Mouse (Mus musculus) midbrain, embryonic 11.5 days (tissue): ENCODE results near the gene Slfn9. TPM values are rescaled to one million over a fixed set of nuclear protein-coding genes. Genes with fewer than 3 reads are reported as not detected.
"Not testable (repeated sequence)": the region's sequence is repeated elsewhere in the genome, so short reads cannot be mapped to it uniquely, and the experiment has no call there.

Experiments
- ATAC-seq: fragments of 200-750 bp; cut with Nextera tagmentation; 2 replicates; pipeline ENCODE4 v1.8.0; 2017; ENCODE audit warnings: moderate TSS enrichment, moderate library complexity; ENCODE audit not compliant: low FRiP score
- DNase-seq: peaks from one replicate; pipeline ENCODE4 v3.0.0; 2015; ENCODE audit warnings: low spot score; ENCODE audit errors: missing footprints
- H3K27ac ChIP-seq: fragments of 300-500 bp; sonication (generic); 2 replicates; pipeline ENCODE4 v1.5.1; 2014; ENCODE audit warnings: low read depth, low read length
- H3K27me3 ChIP-seq: fragments of 300-500 bp; sonication (generic); 2 replicates; pipeline ENCODE4 v1.6.1; 2014; ENCODE audit warnings: mild to moderate bottlenecking, low read length, moderate library complexity, mixed read lengths; ENCODE audit not compliant: control insufficient read depth, insufficient read depth
- H3K36me3 ChIP-seq: fragments of 300-500 bp; sonication (generic); 2 replicates; pipeline ENCODE4 v1.6.1; 2014; ENCODE audit warnings: mild to moderate bottlenecking, low read length, moderate library complexity, mixed read lengths; ENCODE audit not compliant: control insufficient read depth, insufficient read depth
- H3K4me1 ChIP-seq: fragments of 300-500 bp; sonication (generic); 2 replicates; pipeline ENCODE4 v1.6.1; 2014; ENCODE audit warnings: low read length; ENCODE audit not compliant: control insufficient read depth, insufficient read depth
- H3K4me2 ChIP-seq: fragments of 300-500 bp; sonication (generic); 2 replicates; pipeline ENCODE4 v1.6.1; 2014; ENCODE audit warnings: mild to moderate bottlenecking, moderate library complexity
- H3K4me3 ChIP-seq: fragments of 300-500 bp; sonication (generic); 2 replicates; pipeline ENCODE4 v1.5.1; 2014; ENCODE audit warnings: low read depth, low read length
- H3K9ac ChIP-seq: fragments of 300-500 bp; sonication (generic); 2 replicates; pipeline ENCODE4 v1.6.1; 2014; ENCODE audit warnings: low read length
- H3K9me3 ChIP-seq: fragments of 300-500 bp; sonication (generic); 2 replicates; pipeline ENCODE4 v1.6.1; 2016; ENCODE audit warnings: low read length; ENCODE audit not compliant: control insufficient read depth
- WGBS: fragments of 180-500 bp; shearing (Covaris S2); extraction: QIAGEN DNeasy Blood & Tissue Kit; methylation state at CpG from one replicate; pipeline ENCODE4 v1.1.7; 2014; 5-methylcytosine and 5-hydroxymethylcytosine counted together
- polyA plus RNA-seq: library from polyadenylated mRNA; unstranded; fragments of >200 nt; fragmentation: Nextera tagmentation; extraction: Ambion mirVana; gene quantifications from 2 replicates; pipeline ENCODE4 v1.2.1, GENCODE M21; 2014

Slfn9 gene
- polyA plus RNA-seq, 1 experiment from 2014 or later = 7.6 TPM

- H3K4me1 ChIP-seq = peaks cover 2% of the 10 kb centered on the region; the same call in 1 of the 2 replicates
- no peak for ATAC-seq
- no peaks in the 10 kb centered on the region for H3K36me3 ChIP-seq
- no peak overlapping the region for H3K4me3 ChIP-seq
- 82% methylated on average over 9 of the region's 9 CpGs for WGBS
- no peak for DNase-seq
- no peak overlapping the region for H3K4me2 ChIP-seq
- H3K27me3 ChIP-seq = peaks cover 25% of the 10 kb centered on the region
- no peak overlapping the region for H3K9ac ChIP-seq
- H3K9me3 ChIP-seq = no peaks in the 10 kb centered on the region
- H3K27ac ChIP-seq = no peak overlapping the region
These were observed 42.6 kb downstream of the Slfn9 start for GRCm38 (mm10) chr11:82949036-82949435.

GRCm38 (mm10) chr11:82947457-82947856 lies 44.2 kb downstream of the Slfn9 start:
- 49% methylated on average over 4 of the region's 4 CpGs for WGBS
- peaks cover 2% of the 10 kb centered on the region; the same call in 1 of the 2 replicates for H3K4me1 ChIP-seq
- ATAC-seq (no peak), DNase-seq (no peak)
- no peaks in the 10 kb centered on the region for H3K36me3 ChIP-seq
- H3K27me3 ChIP-seq = peaks cover 22% of the 10 kb centered on the region
- H3K27ac ChIP-seq = no peak overlapping the region
- H3K4me3 ChIP-seq = no peak overlapping the region
- no peak overlapping the region for H3K4me2 ChIP-seq
- no peaks in the 10 kb centered on the region for H3K9me3 ChIP-seq
- H3K9ac ChIP-seq = no peak overlapping the region

GRCm38 (mm10) chr11:82945636-82946035 lies 46.0 kb downstream of the Slfn9 start:
- Histone ChIP-seq H3K36me3 (no peaks in the 10 kb centered on the region), H3K27ac (no peak overlapping the region), H3K4me3 (no peak overlapping the region), H3K4me1 (no peaks in the 10 kb centered on the region), H3K9me3 (no peaks in the 10 kb centered on the region), H3K9ac (no peak overlapping the region), H3K27me3 (peaks cover 4% of the 10 kb centered on the region), H3K4me2 (no peak overlapping the region)
- ATAC-seq (no peak), DNase-seq (no peak)
- WGBS = 68% methylated on average over 2 of the region's 2 CpGs

DNA sequence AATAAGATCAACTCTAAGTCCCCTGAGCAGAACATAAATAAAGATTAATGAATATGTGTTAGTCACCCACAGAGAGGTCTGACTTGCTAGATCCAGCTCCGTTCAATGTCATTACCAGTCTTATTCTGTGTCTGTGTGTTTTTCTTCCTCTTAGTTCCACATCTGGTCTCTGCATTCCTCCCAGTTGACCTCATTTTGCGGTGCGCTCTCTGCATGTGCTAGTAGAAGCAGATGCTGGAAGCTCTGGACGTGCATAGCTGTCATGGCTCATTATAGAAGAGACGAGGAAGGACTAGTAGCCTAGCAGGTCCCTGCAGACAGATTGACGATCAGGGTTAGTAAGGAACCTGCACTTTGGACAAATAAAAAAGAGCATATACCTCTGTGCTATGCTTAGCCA lies 48.3 kb downstream of the Slfn9 start:
- H3K4me3 ChIP-seq = no peak overlapping the region
- no peak overlapping the region for H3K9ac ChIP-seq
- H3K9me3 ChIP-seq = no peaks in the 10 kb centered on the region
- H3K4me2 ChIP-seq = no peak overlapping the region
- no peak for DNase-seq
- H3K27me3 ChIP-seq = no peaks in the 10 kb centered on the region
- H3K27ac ChIP-seq = no peak overlapping the region
- WGBS = 75% methylated on average over 6 of the region's 6 CpGs
- no peaks in the 10 kb centered on the region for H3K4me1 ChIP-seq
- no peak for ATAC-seq
- H3K36me3 ChIP-seq = no peaks in the 10 kb centered on the region

DNA sequence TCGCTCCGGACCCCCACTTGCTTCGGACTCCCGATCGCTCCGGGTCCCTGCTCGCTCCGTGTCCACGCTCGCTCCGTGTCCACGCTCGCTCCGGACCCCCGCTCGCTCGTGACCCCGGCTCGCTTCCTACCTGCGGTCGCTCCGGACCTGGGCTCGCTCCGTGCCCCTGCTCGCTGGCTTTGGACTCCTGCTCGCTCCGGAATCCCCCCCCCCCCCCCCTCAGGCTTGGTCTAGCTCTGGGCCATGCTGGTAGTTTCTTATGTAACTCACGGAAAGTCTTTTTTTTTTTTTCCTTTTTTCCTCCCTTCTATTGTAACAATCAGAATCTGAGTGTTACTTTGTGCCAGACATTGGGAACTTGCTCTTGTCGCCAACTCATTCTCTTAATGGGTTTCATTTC lies 58.4 kb downstream of the Slfn9 start:
- Histone ChIP-seq H3K9ac (peak overlapping the region; percentile 17; the same call in 1 of the 2 replicates), H3K36me3 (no peaks in the 10 kb centered on the region), H3K4me3 (peak overlapping the region; percentile 48), H3K4me1 (peaks cover 9% of the 10 kb centered on the region), H3K27ac (no peak overlapping the region), H3K27me3 (peaks cover 46% of the 10 kb centered on the region), H3K4me2 (peak overlapping the region; percentile 90), H3K9me3 (no peaks in the 10 kb centered on the region; the same call in 1 of the 2 replicates)
- WGBS = 2% methylated on average over 15 of the region's 29 CpGs
- ATAC-seq = no peak
- DNase-seq = peak; percentile 84

DNA sequence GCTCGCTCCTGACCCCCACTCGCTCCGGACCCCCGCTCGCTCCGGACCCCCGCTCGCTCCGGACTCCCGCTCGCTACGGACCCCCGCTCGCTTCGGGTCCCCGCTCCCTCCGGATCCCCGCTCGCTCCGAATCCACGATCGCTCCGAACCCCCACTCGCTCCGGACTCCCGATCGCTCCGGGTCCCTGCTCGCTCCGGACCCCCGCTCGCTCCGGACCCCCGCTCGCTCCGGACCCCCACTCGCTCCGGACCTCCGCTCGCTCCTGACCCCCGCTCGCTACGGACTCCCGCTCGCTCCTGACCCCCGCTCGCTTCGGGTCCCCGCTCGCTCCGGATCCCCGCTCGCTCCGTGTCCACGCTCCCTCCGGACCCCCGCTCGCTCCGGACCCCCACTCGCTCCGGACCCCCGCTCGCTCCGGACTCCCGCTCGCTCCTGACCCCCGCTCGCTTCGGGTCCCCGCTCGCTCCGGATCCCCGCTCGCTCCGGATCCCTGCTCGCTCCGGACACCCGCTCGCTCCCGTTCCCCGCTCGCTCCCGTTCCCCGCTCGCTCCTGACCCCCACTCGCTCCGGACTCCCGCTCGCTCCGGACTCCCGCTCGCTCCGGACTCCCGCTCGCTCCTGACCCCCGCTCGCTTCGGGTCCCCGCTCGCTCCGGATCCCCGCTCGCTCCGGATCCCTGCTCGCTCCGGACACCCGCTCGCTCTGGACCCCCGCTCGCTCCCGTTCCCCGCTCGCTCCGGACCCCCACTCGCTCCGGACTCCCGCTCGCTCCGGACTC lies 59.8 kb downstream of the Slfn9 start:
- H3K9me3 ChIP-seq, ATAC-seq, H3K27ac ChIP-seq, H3K4me1 ChIP-seq, H3K36me3 ChIP-seq: not testable (repeated sequence)
- Histone ChIP-seq H3K9ac (peak overlapping the region; percentile 49), H3K27me3 (peaks cover 52% of the 10 kb centered on the region), H3K4me2 (peak overlapping the region; percentile 90), H3K4me3 (peak overlapping the region; percentile 48)
- DNase-seq = peak; percentile 93
- 1% methylated on average over 111 of the region's 119 CpGs for WGBS

GRCm38 (mm10) chr11:82931161-82931560 lies 60.5 kb downstream of the Slfn9 start:
- ATAC-seq, H3K36me3 ChIP-seq, H3K27ac ChIP-seq, H3K4me1 ChIP-seq, H3K9me3 ChIP-seq: not testable (repeated sequence)
- peaks cover 52% of the 10 kb centered on the region for H3K27me3 ChIP-seq
- 1% methylated on average over 45 of the region's 63 CpGs for WGBS
- H3K9ac ChIP-seq = peak overlapping the region; percentile 49
- H3K4me2 ChIP-seq = peak overlapping the region; percentile 90
- peak; percentile 90 for DNase-seq
- peak overlapping the region; percentile 48 for H3K4me3 ChIP-seq

GRCm38 (mm10) chr11:82930391-82930955 lies 61.2 kb downstream of the Slfn9 start:
- peak overlapping the region; percentile 48 for H3K4me3 ChIP-seq
- H3K4me1 ChIP-seq, H3K9me3 ChIP-seq, H3K27ac ChIP-seq, H3K9ac ChIP-seq, ATAC-seq, H3K36me3 ChIP-seq: not testable (repeated sequence)
- H3K27me3 ChIP-seq = peaks cover 49% of the 10 kb centered on the region
- peak overlapping the region; percentile 90 for H3K4me2 ChIP-seq
- 2% methylated on average over 82 of the region's 85 CpGs for WGBS
- peak; percentile 91 for DNase-seq

GRCm38 (mm10) chr11:82929633-82929950 lies 62.0 kb downstream of the Slfn9 start:
- peaks cover 9% of the 10 kb centered on the region for H3K4me1 ChIP-seq
- no peak overlapping the region for H3K9ac ChIP-seq
- 54% methylated on average over 3 of the region's 3 CpGs for WGBS
- H3K36me3 ChIP-seq = no peaks in the 10 kb centered on the region
- DNase-seq = peak; percentile 87
- no peaks in the 10 kb centered on the region; the same call in 1 of the 2 replicates for H3K9me3 ChIP-seq
- H3K27me3 ChIP-seq = peaks cover 43% of the 10 kb centered on the region
- H3K4me2 ChIP-seq = no peak overlapping the region
- no peak overlapping the region for H3K4me3 ChIP-seq
- no peak overlapping the region for H3K27ac ChIP-seq
- ATAC-seq = no peak
